Mouse (Mus musculus): Measurements from ENCODE around the gene Plxdc2. TPM values are rescaled to one million over a fixed set of nuclear protein-coding genes. Genes with fewer than 3 reads are reported as not detected.

Plxdc2 gene
- polyA plus RNA-seq, 1 experiment from 2014 or later = 19.7 TPM

GRCm38 (mm10) chr2:16507540-16508230 lies 151.6 kb downstream of the Plxdc2 start:
- Histone ChIP-seq H3K36me3 (ENCODE audit: control insufficient read depth, insufficient read depth, low read length) (no peaks in the 10 kb centered on the region), H3K4me1 (replicated peaks; ENCODE audit: control insufficient read depth, insufficient read depth, low read length) (no peaks in the 10 kb centered on the region), H3K4me2 (replicated peaks; ENCODE audit: low read depth, low read length) (no peak overlapping the region), H3K9ac (ENCODE audit: low read depth, low read length) (no peak overlapping the region), H3K4me3 (ENCODE audit: low read depth, low read length) (no peak overlapping the region), H3K27ac (ENCODE audit: low read depth, low read length) (no peak overlapping the region), H3K27me3 (ENCODE audit: control insufficient read depth, insufficient read depth, low read length) (no peaks in the 10 kb centered on the region), H3K9me3 (ENCODE audit: control insufficient read depth, low read length) (no peaks in the 10 kb centered on the region)
- no peak for ATAC-seq (ENCODE audit: low FRiP score)
- no peak for DNase-seq (ENCODE audit: low spot score)
- WGBS = 68% methylated on average over 3 of the region's 3 CpGs

GRCm38 (mm10) chr2:16518148-16518547 lies 162.0 kb downstream of the Plxdc2 start:
- Histone ChIP-seq H3K9ac (ENCODE audit: low read depth, low read length) (no peak overlapping the region), H3K4me3 (ENCODE audit: low read depth, low read length) (no peak overlapping the region), H3K36me3 (ENCODE audit: control insufficient read depth, insufficient read depth, low read length) (no peaks in the 10 kb centered on the region), H3K9me3 (ENCODE audit: control insufficient read depth, low read length) (no peaks in the 10 kb centered on the region), H3K4me2 (replicated peaks; ENCODE audit: low read depth, low read length) (no peak overlapping the region), H3K4me1 (replicated peaks; ENCODE audit: control insufficient read depth, insufficient read depth, low read length) (no peaks in the 10 kb centered on the region), H3K27ac (ENCODE audit: low read depth, low read length) (no peak overlapping the region), H3K27me3 (ENCODE audit: control insufficient read depth, insufficient read depth, low read length) (no peaks in the 10 kb centered on the region)
- peak; percentile 47; the same call in 1 of the 2 replicates for ATAC-seq (ENCODE audit: low FRiP score)
- 60% methylated on average over 2 of the region's 2 CpGs for WGBS
- peak; percentile 6 for DNase-seq (ENCODE audit: low spot score)

- Histone ChIP-seq H3K9ac (ENCODE audit: low read depth, low read length) (no peak overlapping the region), H3K4me1 (replicated peaks; ENCODE audit: control insufficient read depth, insufficient read depth, low read length) (no peaks in the 10 kb centered on the region), H3K4me2 (replicated peaks; ENCODE audit: low read depth, low read length) (no peak overlapping the region), H3K27me3 (ENCODE audit: control insufficient read depth, insufficient read depth, low read length) (no peaks in the 10 kb centered on the region), H3K36me3 (ENCODE audit: control insufficient read depth, insufficient read depth, low read length) (no peaks in the 10 kb centered on the region), H3K27ac (ENCODE audit: low read depth, low read length) (no peak overlapping the region), H3K4me3 (ENCODE audit: low read depth, low read length) (no peak overlapping the region), H3K9me3 (ENCODE audit: control insufficient read depth, low read length) (no peaks in the 10 kb centered on the region)
- DNase-seq (ENCODE audit: low spot score) (no peak), ATAC-seq (ENCODE audit: low FRiP score) (no peak)
- WGBS = 76% methylated on average over 1 of the region's 1 CpGs
Observed at GRCm38 (mm10) chr2:16523427-16523826, 167.3 kb downstream of the Plxdc2 start.

- 71% methylated on average over 1 of the region's 1 CpGs for WGBS
- DNase-seq (ENCODE audit: low spot score) = no peak
- H3K27me3 ChIP-seq (ENCODE audit: control insufficient read depth, insufficient read depth, low read length) = no peaks in the 10 kb centered on the region
- no peaks in the 10 kb centered on the region for H3K9me3 ChIP-seq (ENCODE audit: control insufficient read depth, low read length)
- ATAC-seq (ENCODE audit: low FRiP score) = no peak
- no peak overlapping the region for H3K27ac ChIP-seq (ENCODE audit: low read depth, low read length)
- no peak overlapping the region for H3K4me3 ChIP-seq (ENCODE audit: low read depth, low read length)
- no peak overlapping the region for H3K9ac ChIP-seq (ENCODE audit: low read depth, low read length)
- H3K36me3 ChIP-seq (ENCODE audit: control insufficient read depth, insufficient read depth, low read length) = no peaks in the 10 kb centered on the region
- H3K4me2 ChIP-seq (replicated peaks; ENCODE audit: low read depth, low read length) = no peak overlapping the region
- H3K4me1 ChIP-seq (replicated peaks; ENCODE audit: control insufficient read depth, insufficient read depth, low read length) = no peaks in the 10 kb centered on the region
Observed at GRCm38 (mm10) chr2:16532244-16532643, 176.1 kb downstream of the Plxdc2 start.

GRCm38 (mm10) chr2:16534566-16534965 lies 178.5 kb downstream of the Plxdc2 start:
- 89% methylated on average over 2 of the region's 2 CpGs for WGBS
- H3K9me3 ChIP-seq (ENCODE audit: control insufficient read depth, low read length) = no peaks in the 10 kb centered on the region
- H3K27ac ChIP-seq (ENCODE audit: low read depth, low read length) = no peak overlapping the region
- H3K4me3 ChIP-seq (ENCODE audit: low read depth, low read length) = no peak overlapping the region
- no peaks in the 10 kb centered on the region for H3K27me3 ChIP-seq (ENCODE audit: control insufficient read depth, insufficient read depth, low read length)
- H3K4me1 ChIP-seq (replicated peaks; ENCODE audit: control insufficient read depth, insufficient read depth, low read length) = no peaks in the 10 kb centered on the region
- no peak overlapping the region for H3K9ac ChIP-seq (ENCODE audit: low read depth, low read length)
- ATAC-seq (ENCODE audit: low FRiP score) = no peak
- no peak for DNase-seq (ENCODE audit: low spot score)
- no peak overlapping the region for H3K4me2 ChIP-seq (replicated peaks; ENCODE audit: low read depth, low read length)
- no peaks in the 10 kb centered on the region for H3K36me3 ChIP-seq (ENCODE audit: control insufficient read depth, insufficient read depth, low read length)

- Histone ChIP-seq H3K4me1 (replicated peaks; ENCODE audit: control insufficient read depth, insufficient read depth, low read length) (no peaks in the 10 kb centered on the region), H3K27ac (ENCODE audit: low read depth, low read length) (no peak overlapping the region), H3K9me3 (ENCODE audit: control insufficient read depth, low read length) (no peaks in the 10 kb centered on the region), H3K9ac (ENCODE audit: low read depth, low read length) (no peak overlapping the region), H3K4me3 (ENCODE audit: low read depth, low read length) (no peak overlapping the region), H3K4me2 (replicated peaks; ENCODE audit: low read depth, low read length) (no peak overlapping the region), H3K27me3 (ENCODE audit: control insufficient read depth, insufficient read depth, low read length) (no peaks in the 10 kb centered on the region), H3K36me3 (ENCODE audit: control insufficient read depth, insufficient read depth, low read length) (no peaks in the 10 kb centered on the region)
- 70% methylated on average over 3 of the region's 3 CpGs for WGBS
- DNase-seq (ENCODE audit: low spot score) (no peak), ATAC-seq (ENCODE audit: low FRiP score) (no peak)
Observed at GRCm38 (mm10) chr2:16541226-16541625, 185.1 kb downstream of the Plxdc2 start.

GRCm38 (mm10) chr2:16545207-16545606 lies 189.1 kb downstream of the Plxdc2 start:
- WGBS = 81% methylated on average over 3 of the region's 3 CpGs
- no peaks in the 10 kb centered on the region for H3K9me3 ChIP-seq (ENCODE audit: control insufficient read depth, low read length)
- no peak overlapping the region for H3K9ac ChIP-seq (ENCODE audit: low read depth, low read length)
- H3K4me1 ChIP-seq (replicated peaks; ENCODE audit: control insufficient read depth, insufficient read depth, low read length) = no peaks in the 10 kb centered on the region
- peak; percentile 10 for DNase-seq (ENCODE audit: low spot score)
- ATAC-seq (ENCODE audit: low FRiP score) = no peak
- no peak overlapping the region for H3K27ac ChIP-seq (ENCODE audit: low read depth, low read length)
- H3K4me3 ChIP-seq (ENCODE audit: low read depth, low read length) = no peak overlapping the region
- H3K36me3 ChIP-seq (ENCODE audit: control insufficient read depth, insufficient read depth, low read length) = no peaks in the 10 kb centered on the region
- no peaks in the 10 kb centered on the region for H3K27me3 ChIP-seq (ENCODE audit: control insufficient read depth, insufficient read depth, low read length)
- H3K4me2 ChIP-seq (replicated peaks; ENCODE audit: low read depth, low read length) = no peak overlapping the region

GRCm38 (mm10) chr2:16559287-16559686 lies 203.2 kb downstream of the Plxdc2 start:
- Histone ChIP-seq H3K9ac (ENCODE audit: low read depth, low read length) (no peak overlapping the region), H3K27me3 (ENCODE audit: control insufficient read depth, insufficient read depth, low read length) (no peaks in the 10 kb centered on the region), H3K4me3 (ENCODE audit: low read depth, low read length) (no peak overlapping the region), H3K36me3 (ENCODE audit: control insufficient read depth, insufficient read depth, low read length) (no peaks in the 10 kb centered on the region), H3K4me2 (replicated peaks; ENCODE audit: low read depth, low read length) (no peak overlapping the region), H3K27ac (ENCODE audit: low read depth, low read length) (no peak overlapping the region), H3K9me3 (ENCODE audit: control insufficient read depth, low read length) (no peaks in the 10 kb centered on the region), H3K4me1 (replicated peaks; ENCODE audit: control insufficient read depth, insufficient read depth, low read length) (no peaks in the 10 kb centered on the region)
- DNase-seq (ENCODE audit: low spot score) (no peak), ATAC-seq (ENCODE audit: low FRiP score) (0 out of 2 replicates have a peak, but pooled peaks have one; percentile 35)
- 58% methylated on average over 4 of the region's 4 CpGs for WGBS

GRCm38 (mm10) chr2:16568263-16568662 lies 212.2 kb downstream of the Plxdc2 start:
- H3K9ac ChIP-seq (ENCODE audit: low read depth, low read length) = no peak overlapping the region
- no peak for ATAC-seq (ENCODE audit: low FRiP score)
- H3K36me3 ChIP-seq (ENCODE audit: control insufficient read depth, insufficient read depth, low read length) = no peaks in the 10 kb centered on the region
- no peak overlapping the region for H3K4me3 ChIP-seq (ENCODE audit: low read depth, low read length)
- no peaks in the 10 kb centered on the region for H3K27me3 ChIP-seq (ENCODE audit: control insufficient read depth, insufficient read depth, low read length)
- no peak overlapping the region for H3K27ac ChIP-seq (ENCODE audit: low read depth, low read length)
- no peaks in the 10 kb centered on the region for H3K4me1 ChIP-seq (replicated peaks; ENCODE audit: control insufficient read depth, insufficient read depth, low read length)
- H3K4me2 ChIP-seq (replicated peaks; ENCODE audit: low read depth, low read length) = no peak overlapping the region
- 88% methylated on average over 2 of the region's 2 CpGs for WGBS
- no peak for DNase-seq (ENCODE audit: low spot score)
- H3K9me3 ChIP-seq (ENCODE audit: control insufficient read depth, low read length) = no peaks in the 10 kb centered on the region
